Mouse (Mus musculus) heart, embryonic 16.5 days (tissue): ENCODE results near the gene Tbl3. TPM values are rescaled to one million over a fixed set of nuclear protein-coding genes. Genes with fewer than 3 reads are reported as not detected.
"Not testable (repeated sequence)": the region's sequence is repeated elsewhere in the genome, so short reads cannot be mapped to it uniquely, and the experiment has no call there.

Experiments
- ATAC-seq: fragments of 200-750 bp; cut with Nextera tagmentation; replicated peaks from 2 replicates; pipeline ENCODE4 v1.8.0; 2017; ENCODE audit warnings: moderate number of reproducible peaks; ENCODE audit not compliant: insufficient read depth, low FRiP score; ENCODE audit errors: extremely low read depth
- H3K27ac ChIP-seq: fragments of 300-500 bp; sonication (generic); 2 replicates; pipeline ENCODE4 v1.5.1; 2014; ENCODE audit warnings: mild to moderate bottlenecking, low read length, control low read depth, moderate library complexity
- H3K27me3 ChIP-seq: fragments of 300-500 bp; sonication (generic); 2 replicates; pipeline ENCODE4 v1.6.1; 2014; ENCODE audit warnings: low read length, mixed read lengths; ENCODE audit not compliant: control insufficient read depth, insufficient read depth
- H3K36me3 ChIP-seq: fragments of 300-500 bp; sonication (generic); 2 replicates; pipeline ENCODE4 v1.6.1; 2014; ENCODE audit not compliant: control insufficient read depth, insufficient read depth
- H3K4me1 ChIP-seq: fragments of 300-500 bp; sonication (generic); 2 replicates; pipeline ENCODE4 v1.6.1; 2014; ENCODE audit warnings: low read length, mixed read lengths; ENCODE audit not compliant: control insufficient read depth, insufficient read depth
- H3K4me2 ChIP-seq: fragments of 300-500 bp; sonication (generic); 2 replicates; pipeline ENCODE4 v1.6.1; 2014; ENCODE audit warnings: low read depth, mild to moderate bottlenecking, control low read depth, low read length
- H3K4me3 ChIP-seq: fragments of 300-500 bp; sonication (generic); 2 replicates; pipeline ENCODE4 v1.5.1; 2014; ENCODE audit warnings: mild to moderate bottlenecking, control low read depth, low read length
- H3K9ac ChIP-seq: fragments of 300-500 bp; sonication (generic); 2 replicates; pipeline ENCODE4 v1.6.1; 2014; ENCODE audit warnings: low read length, control low read depth
- H3K9me3 ChIP-seq: fragments of 300-500 bp; sonication (generic); replicated peaks from 2 replicates; pipeline ENCODE4 v1.6.1; 2016; ENCODE audit warnings: low read length; ENCODE audit not compliant: control insufficient read depth
- WGBS: fragments of 180-500 bp; shearing (Covaris S2); extraction: QIAGEN DNeasy Blood & Tissue Kit; methylation state at CpG from one replicate; pipeline ENCODE4 v1.1.7; 2014; 5-methylcytosine and 5-hydroxymethylcytosine counted together
- polyA plus RNA-seq: library from polyadenylated mRNA; unstranded; fragments of >200 nt; fragmentation: Nextera tagmentation; extraction: Ambion mirVana; gene quantifications from 2 replicates; pipeline ENCODE4 v1.2.1, GENCODE M21; 2015

Tbl3 gene
- polyA plus RNA-seq, 1 experiment from 2014 or later: 47.5 TPM

DNA sequence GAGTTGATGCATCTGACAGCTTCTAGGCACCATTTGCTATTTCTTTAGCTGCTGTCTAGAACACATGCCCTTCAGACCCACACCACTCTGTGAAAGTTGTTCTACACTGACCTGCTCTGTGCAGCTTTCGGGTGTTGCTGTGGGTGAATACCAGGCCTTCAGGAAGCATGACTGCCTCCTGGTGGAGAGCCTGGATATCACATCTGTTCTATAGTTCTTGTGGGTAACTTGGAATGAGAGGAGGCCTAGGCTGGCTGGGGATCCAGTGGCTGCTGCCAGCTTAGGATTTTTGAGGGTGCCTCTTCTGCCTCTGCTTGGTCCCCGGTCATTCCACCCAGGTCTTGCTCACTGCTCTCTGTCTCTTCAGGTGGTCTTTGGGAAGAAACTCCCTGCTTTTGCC lies 31.3 kb downstream of the Tbl3 start:
- ATAC-seq: no peak
- Histone ChIP-seq H3K9ac (no peak overlapping the region), H3K27ac (no peak overlapping the region), H3K4me1 (peaks cover 18% of the 10 kb centered on the region), H3K36me3 (peaks cover 33% of the 10 kb centered on the region), H3K4me3 (no peak overlapping the region), H3K4me2 (no peak overlapping the region), H3K9me3 (no peaks in the 10 kb centered on the region), H3K27me3 (no peaks in the 10 kb centered on the region)
- WGBS: 60% methylated on average over 2 of the region's 2 CpGs

DNA sequence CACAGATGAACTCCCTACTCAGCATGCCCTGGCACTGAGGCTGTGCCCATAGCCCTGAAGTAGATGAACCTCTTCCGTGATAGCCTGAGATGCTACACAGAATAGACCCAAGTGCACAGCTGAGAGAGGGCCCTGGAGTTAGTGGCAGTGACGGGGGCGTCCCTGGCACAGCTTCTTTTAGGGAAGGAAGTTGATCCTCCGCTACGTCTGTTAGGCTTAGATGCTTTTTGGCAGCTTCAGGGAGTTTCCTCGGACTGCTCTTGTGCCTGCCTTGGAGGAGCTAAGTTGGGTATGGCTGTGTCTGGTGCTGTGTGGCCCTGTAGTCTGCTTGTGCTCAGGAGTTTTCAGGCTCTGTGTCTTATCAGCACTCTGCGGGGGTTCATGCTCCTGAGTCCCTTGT lies 33.2 kb downstream of the Tbl3 start:
- Histone ChIP-seq H3K4me3 (no peak overlapping the region), H3K4me1 (peaks cover 28% of the 10 kb centered on the region), H3K27me3 (no peaks in the 10 kb centered on the region), H3K36me3 (peaks cover 19% of the 10 kb centered on the region), H3K9me3 (no peaks in the 10 kb centered on the region), H3K27ac (no peak overlapping the region), H3K9ac (no peak overlapping the region), H3K4me2 (no peak overlapping the region)
- no peak for ATAC-seq
- WGBS: 59% methylated on average over 7 of the region's 7 CpGs

DNA sequence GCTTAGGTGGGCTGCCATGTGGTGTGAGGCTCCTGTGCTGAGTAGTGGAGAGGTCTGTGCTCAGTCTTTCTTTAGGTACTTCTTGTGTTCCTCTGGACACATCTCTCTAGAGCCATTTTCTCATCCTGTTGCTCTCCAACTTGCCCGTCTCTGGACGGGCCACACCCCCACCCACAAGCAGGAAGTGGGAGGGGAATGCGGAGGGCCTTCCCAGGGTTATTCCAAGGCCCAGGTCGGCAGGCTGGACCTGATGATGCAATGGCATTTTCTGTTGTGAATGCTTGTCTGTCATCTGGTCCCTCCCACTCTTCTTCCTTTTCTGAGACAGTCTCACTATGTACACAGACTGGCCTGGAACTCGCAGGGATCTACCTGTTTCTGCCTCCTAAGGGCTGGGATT lies 35.3 kb downstream of the Tbl3 start:
- H3K27ac ChIP-seq: peak overlapping the region; percentile 42; the same call in 1 of the 2 replicates
- H3K4me2 ChIP-seq: peak overlapping the region; percentile 42
- H3K4me3 ChIP-seq: no peak overlapping the region
- no peak for ATAC-seq
- H3K9me3 ChIP-seq: no peaks in the 10 kb centered on the region
- peak overlapping the region; percentile 97; the same call in 1 of the 2 replicates for H3K9ac ChIP-seq
- peaks cover 33% of the 10 kb centered on the region for H3K4me1 ChIP-seq
- WGBS: 24% methylated on average over 5 of the region's 5 CpGs
- peaks cover 3% of the 10 kb centered on the region; the same call in 1 of the 2 replicates for H3K36me3 ChIP-seq
- H3K27me3 ChIP-seq: no peaks in the 10 kb centered on the region

DNA sequence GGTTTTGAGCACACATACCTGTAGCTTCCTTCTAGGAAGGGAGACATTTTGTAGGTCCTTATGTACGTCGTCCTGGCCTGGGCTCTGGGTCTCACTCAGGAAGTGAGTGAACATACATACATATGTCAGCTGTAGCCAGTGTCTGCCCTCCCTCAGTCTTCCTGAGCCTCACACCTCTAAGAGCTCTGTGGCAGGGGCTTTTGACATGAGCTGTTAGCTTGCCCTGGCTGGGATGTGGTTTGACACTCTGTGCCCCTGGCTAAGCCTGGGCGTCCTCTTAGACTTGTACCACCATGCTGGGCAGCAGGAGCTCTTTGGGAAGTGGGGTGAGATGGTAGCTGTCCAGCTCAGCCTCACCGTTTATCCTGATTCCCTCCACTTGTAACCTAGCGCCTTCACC lies 36.1 kb downstream of the Tbl3 start:
- Histone ChIP-seq H3K9ac (peak overlapping the region; percentile 97), H3K9me3 (no peaks in the 10 kb centered on the region), H3K36me3 (no peaks in the 10 kb centered on the region), H3K27ac (no peak overlapping the region), H3K4me1 (peaks cover 33% of the 10 kb centered on the region), H3K4me2 (peak overlapping the region; percentile 79; the same call in 1 of the 2 replicates), H3K4me3 (no peak overlapping the region), H3K27me3 (no peaks in the 10 kb centered on the region)
- ATAC-seq: no peak
- 58% methylated on average over 5 of the region's 5 CpGs for WGBS

DNA sequence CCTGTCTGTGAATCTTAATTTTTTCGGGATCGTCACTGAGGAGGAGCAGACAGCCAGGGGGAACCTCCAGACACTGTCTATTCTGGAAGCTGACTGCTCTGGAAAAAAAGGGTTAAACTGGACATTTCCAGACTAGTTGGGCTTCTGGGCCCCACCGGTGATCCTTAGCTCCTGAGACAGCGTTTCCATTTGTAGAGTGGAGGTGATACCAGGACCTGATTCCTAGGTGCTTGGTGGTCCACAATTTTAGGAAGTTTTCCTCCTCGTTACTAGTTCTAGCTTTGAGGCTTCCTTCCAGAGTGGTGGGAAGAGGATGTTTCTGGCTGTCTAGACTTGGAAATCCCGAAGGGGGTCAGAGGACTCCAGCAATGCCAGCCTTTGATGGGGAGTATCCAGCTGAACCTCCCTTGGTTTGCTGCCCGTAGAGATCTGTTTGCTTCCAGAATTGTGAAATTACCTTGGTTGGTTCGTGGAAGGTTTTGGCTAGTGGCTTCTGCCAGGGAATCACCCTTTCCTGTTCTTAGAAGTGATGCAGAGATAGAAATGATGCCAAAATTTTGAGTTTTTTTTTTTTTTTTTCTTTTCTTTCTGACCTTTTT lies 37.1 kb downstream of the Tbl3 start:
- no peak for ATAC-seq
- Histone ChIP-seq H3K9ac (peak overlapping the region; percentile 97), H3K36me3 (no peaks in the 10 kb centered on the region), H3K27ac (peak overlapping the region; percentile 87), H3K4me1 (peaks cover 30% of the 10 kb centered on the region), H3K4me2 (peak overlapping the region; percentile 79), H3K4me3 (peak overlapping the region; percentile 91), H3K27me3 (no peaks in the 10 kb centered on the region), H3K9me3 (no peaks in the 10 kb centered on the region)
- WGBS: 8% methylated on average over 8 of the region's 8 CpGs

DNA sequence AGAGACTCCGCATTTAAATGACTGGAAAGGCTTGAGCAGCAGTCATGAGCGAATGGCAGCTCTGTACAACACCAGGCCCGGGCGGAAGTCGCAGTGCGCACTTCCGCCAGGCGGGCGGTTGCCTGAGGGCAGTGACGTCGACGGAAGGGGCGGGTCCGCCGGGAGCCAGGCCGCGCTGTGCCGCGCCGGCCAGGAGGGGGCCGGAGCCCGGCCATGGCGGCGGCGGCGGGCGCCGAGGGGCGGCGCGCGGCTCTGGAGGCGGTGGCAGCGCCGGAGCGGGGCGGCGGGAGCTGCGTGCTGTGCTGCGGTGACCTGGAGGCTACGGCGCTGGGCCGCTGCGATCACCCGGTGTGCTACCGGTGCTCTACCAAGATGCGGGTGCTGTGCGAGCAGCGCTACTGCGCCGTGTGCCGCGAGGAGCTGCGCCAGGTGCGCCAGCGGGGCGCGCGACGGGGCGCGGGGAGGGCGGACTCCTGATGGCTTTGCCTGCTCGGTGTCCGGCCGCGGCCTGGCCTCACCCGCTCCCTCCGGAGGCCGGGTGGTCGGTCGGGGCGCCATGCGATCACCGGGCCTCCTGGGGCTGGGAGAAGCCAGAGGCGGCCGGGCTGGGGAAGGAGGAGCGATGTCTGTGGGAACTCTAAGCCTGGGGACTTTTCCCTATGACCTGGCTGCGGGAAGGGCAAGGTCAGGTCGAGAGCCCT lies 37.8 kb downstream of the Tbl3 start, which contains the start of gene Zfp598:
TSS of gene Zfp598 (plus strand) at position 143 of the 701 bp plus-strand sequence.
- Histone ChIP-seq H3K9me3 (no peaks in the 10 kb centered on the region), H3K27ac (peak within 1 kb of the TSS; percentile 87), H3K4me1 (peaks cover 30% of the 10 kb centered on the region), H3K27me3 (no peaks in the 10 kb centered on the region), H3K36me3 (no peaks in the 10 kb centered on the region), H3K4me2 (peak within 1 kb of the TSS; percentile 79), H3K9ac (peak within 1 kb of the TSS; percentile 97), H3K4me3 (peak within 1 kb of the TSS; percentile 91)
- 0% methylated on average over 76 of the region's 80 CpGs for WGBS
- peak; percentile 98 for ATAC-seq

DNA sequence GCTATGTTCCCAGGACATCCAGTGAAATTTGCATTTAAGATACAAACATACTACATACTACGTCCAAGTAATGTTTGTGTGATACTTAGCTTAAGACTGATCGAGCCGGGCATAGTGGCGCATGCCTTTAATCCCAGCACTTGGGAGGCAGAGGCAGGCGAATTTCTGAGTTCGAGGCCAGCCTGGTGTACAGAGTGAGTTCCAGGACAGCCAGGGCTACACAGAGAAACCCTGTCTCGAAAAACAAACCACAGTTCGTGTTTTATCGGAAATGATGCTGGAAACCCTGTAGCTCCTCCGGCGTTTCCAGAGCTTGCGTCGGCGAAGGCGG lies 38.3 kb downstream of the Tbl3 start:
- not testable (repeated sequence) for H3K36me3 ChIP-seq, H3K9me3 ChIP-seq, H3K27me3 ChIP-seq, ATAC-seq
- H3K27ac ChIP-seq: peak overlapping the region; percentile 63
- peak overlapping the region; percentile 97 for H3K9ac ChIP-seq
- 5% methylated on average over 15 of the region's 15 CpGs for WGBS
- peak overlapping the region; percentile 91 for H3K4me3 ChIP-seq
- peak overlapping the region; percentile 69 for H3K4me2 ChIP-seq
- H3K4me1 ChIP-seq: peaks cover 30% of the 10 kb centered on the region

DNA sequence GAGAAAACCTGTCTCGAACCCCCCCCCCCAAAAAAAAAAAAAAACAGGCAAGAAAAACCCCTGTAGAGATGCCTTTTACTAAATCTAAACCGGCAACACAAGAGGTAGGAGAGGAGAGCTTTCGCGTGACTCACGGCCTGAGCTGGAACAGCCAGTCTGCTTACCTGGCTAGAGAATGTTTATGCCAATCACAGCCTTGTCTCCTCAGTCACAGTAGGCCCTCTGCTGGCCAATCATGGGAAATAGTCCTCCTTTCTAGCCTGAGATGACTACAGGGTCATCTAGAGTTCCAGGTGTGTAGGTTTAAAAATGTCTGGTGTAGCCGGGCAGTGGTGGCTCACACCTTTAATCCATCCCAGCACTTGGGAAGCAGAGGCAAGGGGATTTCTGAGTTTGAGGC lies 40.0 kb downstream of the Tbl3 start:
- Histone ChIP-seq H3K9ac (no peak overlapping the region), H3K4me2 (no peak overlapping the region), H3K27ac (no peak overlapping the region), H3K9me3 (no peaks in the 10 kb centered on the region), H3K4me3 (no peak overlapping the region), H3K27me3 (no peaks in the 10 kb centered on the region), H3K36me3 (no peaks in the 10 kb centered on the region), H3K4me1 (peaks cover 27% of the 10 kb centered on the region)
- WGBS: 18% methylated on average over 6 of the region's 6 CpGs
- no peak for ATAC-seq

DNA sequence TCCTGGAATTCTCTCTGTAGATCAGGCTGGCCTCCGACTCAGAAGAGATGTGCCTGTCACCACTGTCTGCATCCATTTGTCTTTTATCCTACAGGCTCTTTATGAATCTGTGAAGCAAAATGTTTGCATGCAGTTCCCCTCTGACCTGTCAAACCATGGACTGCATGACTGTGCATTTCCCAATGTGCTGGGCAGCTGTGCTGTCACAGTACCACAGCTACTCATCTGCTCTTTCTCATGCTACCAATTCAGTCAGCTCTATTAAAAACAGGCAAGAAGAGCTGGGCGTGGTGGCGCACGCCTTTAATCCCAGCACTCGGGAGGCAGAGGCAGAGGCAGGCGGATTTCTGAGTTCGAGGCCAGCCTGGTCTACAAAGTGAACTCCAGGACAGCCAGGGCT lies 40.4 kb downstream of the Tbl3 start:
- H3K4me2 ChIP-seq, H3K9me3 ChIP-seq, H3K27ac ChIP-seq, H3K4me3 ChIP-seq, H3K36me3 ChIP-seq, H3K27me3 ChIP-seq, ATAC-seq, H3K9ac ChIP-seq: not testable (repeated sequence)
- H3K4me1 ChIP-seq: peaks cover 23% of the 10 kb centered on the region
- WGBS: 56% methylated on average over 7 of the region's 7 CpGs
